Mouse (Mus musculus) spleen, adult 2 months (tissue): ENCODE measurements at regions not wholly inside any gene's neighbourhood (a gene's known extent, or its start where the extent isn't known, plus 50 kb on each side); places are given as distances from the start of the nearest gene placed in this dataset.

Experiments used
- CTCF ChIP-seq: fragments of 200-500 bp; IDR thresholded peaks from 2 replicates; pipeline ENCODE4 v1.5.1; 2011; ENCODE audit warnings: mild to moderate bottlenecking, inconsistent platforms; ENCODE audit not compliant: insufficient read depth, insufficient read length, insufficient replicate concordance; ENCODE audit errors: extremely low read depth
- POLR2A ChIP-seq: fragments of 200-500 bp; IDR thresholded peaks from 2 replicates; pipeline ENCODE4 v1.6.1; 2011; ENCODE audit warnings: low read depth, low read length, inconsistent platforms

DNA sequence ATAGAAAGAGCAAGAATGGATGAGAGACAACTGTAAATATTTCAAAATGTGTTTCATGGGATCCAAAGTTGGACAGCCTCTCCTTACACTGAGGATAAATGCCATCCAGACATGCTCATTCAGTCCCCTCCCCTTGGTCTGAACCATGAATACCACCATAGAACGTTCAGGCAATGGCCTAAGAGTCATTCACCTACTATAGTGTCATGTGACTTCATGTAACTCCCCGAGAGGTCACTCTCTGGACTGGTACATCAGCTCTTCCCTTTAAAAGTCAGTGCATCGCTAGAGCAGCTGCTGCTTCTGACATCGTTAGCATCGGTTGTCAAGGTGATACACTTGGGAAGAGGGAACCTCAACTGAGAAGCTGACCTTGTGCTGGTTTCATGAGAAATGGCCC lies 260.2 kb upstream of the Fn1 start:
- no peak for TF ChIP-seq CTCF
- TF ChIP-seq POLR2A = no peak
